Mouse (Mus musculus) limb, embryonic 14.5 days (tissue): ENCODE results near the gene Anxa1. TPM values are rescaled to one million over a fixed set of nuclear protein-coding genes. Genes with fewer than 3 reads are reported as not detected.

Experiments
- ATAC-seq: fragments of 200-750 bp; cut with Nextera tagmentation; 2 replicates; pipeline ENCODE4 v1.8.0; 2017; ENCODE audit warnings: low read depth, moderate number of reproducible peaks, moderate TSS enrichment; ENCODE audit not compliant: low FRiP score
- DNase-seq: peaks from one replicate; pipeline ENCODE4 v3.0.0-alpha.2; 2015; ENCODE audit warnings: low spot score
- H3K27ac ChIP-seq: fragments of 300-500 bp; sonication (generic); replicated peaks from 2 replicates; pipeline ENCODE4 v1.5.1; 2014; ENCODE audit warnings: low read depth, mild to moderate bottlenecking, low read length, moderate library complexity, mixed read lengths
- H3K27me3 ChIP-seq: fragments of 300-500 bp; sonication (generic); 2 replicates; pipeline ENCODE4 v1.6.1; 2014; ENCODE audit warnings: low read length, mixed read lengths; ENCODE audit not compliant: control insufficient read depth, insufficient read depth
- H3K36me3 ChIP-seq: fragments of 300-500 bp; sonication (generic); 2 replicates; pipeline ENCODE4 v1.6.1; 2014; ENCODE audit warnings: mild to moderate bottlenecking, low read length, moderate library complexity, mixed read lengths; ENCODE audit not compliant: control insufficient read depth, insufficient read depth
- H3K4me1 ChIP-seq: fragments of 300-500 bp; sonication (generic); 2 replicates; pipeline ENCODE4 v1.6.1; 2014; ENCODE audit warnings: antibody characterized with exemption, low read length, mixed read lengths; ENCODE audit not compliant: control insufficient read depth, insufficient read depth
- H3K4me2 ChIP-seq: fragments of 300-500 bp; sonication (generic); replicated peaks from 2 replicates; pipeline ENCODE4 v1.6.1; 2014; ENCODE audit warnings: low read depth, mild to moderate bottlenecking, low read length, moderate library complexity; ENCODE audit not compliant: severe bottlenecking
- H3K4me3 ChIP-seq: fragments of 300-500 bp; sonication (generic); replicated peaks from 2 replicates; pipeline ENCODE4 v1.5.1; 2014; ENCODE audit warnings: low read length
- H3K9ac ChIP-seq: fragments of 300-500 bp; sonication (generic); 2 replicates; pipeline ENCODE4 v1.6.1; 2014; ENCODE audit warnings: mild to moderate bottlenecking, low read depth, low read length, moderate library complexity; ENCODE audit not compliant: severe bottlenecking
- H3K9me3 ChIP-seq: fragments of 300-500 bp; sonication (generic); 2 replicates; pipeline ENCODE4 v1.6.1; 2016; ENCODE audit warnings: low read length; ENCODE audit not compliant: control insufficient read depth
- POLR2A ChIP-seq: fragments of 200-500 bp; IDR thresholded peaks from 2 replicates; pipeline ENCODE4 v1.8.0; 2012; ENCODE audit warnings: inconsistent platforms, mild to moderate bottlenecking, moderate library complexity, borderline replicate concordance; ENCODE audit not compliant: insufficient read depth, insufficient read length; ENCODE audit errors: extremely low read depth
- WGBS: fragments of 180-500 bp; shearing (Covaris S2); extraction: QIAGEN DNeasy Blood & Tissue Kit; methylation state at CpG from one replicate; pipeline ENCODE4 v1.1.7; 2014; 5-methylcytosine and 5-hydroxymethylcytosine counted together
- polyA plus RNA-seq, 2 experiments: library from polyadenylated mRNA; depleted of rRNA in 1 of 2; stranded (reverse) in 1 of 2; unstranded in 1 of 2; fragments of >200 nt; fragmentation: Nextera tagmentation in 1 of 2; extraction: Ambion mirVana in 1 of 2; gene quantifications; 2 replicates each; pipeline versions ENCODE4 v1.2.1 to v1.2.3; 2012 to 2014

The Anxa1 gene
- polyA plus RNA-seq, 2 experiments, result 72.5 to 350 TPM

DNA sequence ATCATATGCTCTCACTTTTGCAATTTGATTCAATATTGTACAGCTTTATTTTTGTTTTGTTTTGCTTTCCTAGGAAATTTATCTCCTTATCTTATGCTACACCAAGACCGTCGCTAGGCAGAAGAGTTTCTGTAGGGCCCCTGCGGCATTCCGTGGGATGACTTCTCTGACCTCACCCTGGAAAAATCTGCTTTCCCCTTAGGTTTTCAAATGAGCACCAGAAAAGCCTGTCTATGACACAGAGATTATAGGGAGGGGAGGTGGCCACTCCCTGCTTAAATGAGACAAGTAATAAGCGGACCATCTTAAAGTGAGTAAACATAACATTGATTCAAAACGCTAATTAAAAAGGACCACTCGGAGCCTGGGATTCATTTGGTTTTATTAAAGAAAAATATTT lies 1.0 kb downstream of the Anxa1 start:
- H3K9ac ChIP-seq, result peak overlapping the region; percentile 1; the same call in 1 of the 2 replicates

DNA sequence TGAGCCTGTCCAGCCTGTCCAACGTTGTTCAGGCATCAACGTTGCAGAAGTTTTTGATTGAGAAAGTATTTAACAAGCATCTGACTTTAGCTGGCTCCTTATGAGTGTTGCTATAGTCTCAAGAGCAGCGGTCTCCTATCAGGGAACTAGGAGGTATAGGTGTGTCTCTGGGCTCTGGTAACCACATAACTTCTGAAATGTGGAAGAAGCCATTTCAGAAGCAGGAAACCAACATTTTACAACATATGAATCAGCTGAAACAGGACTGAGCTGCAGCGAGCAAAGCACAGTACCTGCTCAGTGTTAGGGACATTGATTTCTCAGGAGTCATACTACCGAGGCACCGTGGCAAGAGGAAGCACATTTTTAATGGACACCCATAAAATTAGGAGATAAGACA lies 1.5 kb downstream of the Anxa1 start:
- H3K27me3 ChIP-seq, result no peaks in the 10 kb centered on the region
- H3K9ac ChIP-seq, result no peak overlapping the region
- DNase-seq, result no peak
- no peaks in the 10 kb centered on the region for H3K9me3 ChIP-seq
- H3K4me2 ChIP-seq, result peak overlapping the region; percentile 32
- ATAC-seq, result peak; percentile 30; the same call in 1 of the 2 replicates
- WGBS, result 45% methylated on average over 6 of the region's 6 CpGs
- peak overlapping the region; percentile 56 for H3K27ac ChIP-seq
- TF ChIP-seq POLR2A, result no peak
- H3K4me3 ChIP-seq, result peak overlapping the region; percentile 15
- no peaks in the 10 kb centered on the region; the same call in 1 of the 2 replicates for H3K36me3 ChIP-seq
- H3K4me1 ChIP-seq, result peaks cover 8% of the 10 kb centered on the region

More for the DNA sequence above, 1.0 kb downstream of the Anxa1 start:
- H3K9me3 ChIP-seq, result no peaks in the 10 kb centered on the region
- H3K4me3 ChIP-seq, result peak overlapping the region; percentile 15
- no peak for TF ChIP-seq POLR2A
- H3K36me3 ChIP-seq, result no peaks in the 10 kb centered on the region
- ATAC-seq, result 0 out of 2 replicates have a peak, but pooled peaks have one; percentile 30
- H3K27me3 ChIP-seq, result no peaks in the 10 kb centered on the region
- peaks cover 8% of the 10 kb centered on the region for H3K4me1 ChIP-seq
- 59% methylated on average over 7 of the region's 7 CpGs for WGBS
- H3K27ac ChIP-seq, result peak overlapping the region; percentile 56
- peak overlapping the region; percentile 32 for H3K4me2 ChIP-seq
- DNase-seq, result peak; percentile 51

GRCm38 (mm10) chr19:20388276-20388675 lies 2.5 kb downstream of the Anxa1 start:
- ATAC-seq (no peak), DNase-seq (no peak)
- TF ChIP-seq POLR2A, result no peak
- Histone ChIP-seq H3K4me3 (no peak overlapping the region), H3K4me1 (peaks cover 8% of the 10 kb centered on the region), H3K36me3 (peaks cover 6% of the 10 kb centered on the region; the same call in 1 of the 2 replicates), H3K9me3 (no peaks in the 10 kb centered on the region), H3K9ac (no peak overlapping the region), H3K4me2 (no peak overlapping the region), H3K27ac (no peak overlapping the region), H3K27me3 (no peaks in the 10 kb centered on the region)
- WGBS, result 79% methylated on average over 6 of the region's 6 CpGs

GRCm38 (mm10) chr19:20386296-20386695 lies 4.4 kb downstream of the Anxa1 start:
- DNase-seq (no peak), ATAC-seq (no peak)
- peaks cover 8% of the 10 kb centered on the region for H3K4me1 ChIP-seq
- H3K36me3 ChIP-seq, result peaks cover 8% of the 10 kb centered on the region; the same call in 1 of the 2 replicates
- H3K27me3 ChIP-seq, result no peaks in the 10 kb centered on the region
- no peak overlapping the region for H3K4me2 ChIP-seq
- no peak overlapping the region for H3K9ac ChIP-seq
- no peak overlapping the region for H3K27ac ChIP-seq
- 80% methylated on average over 2 of the region's 2 CpGs for WGBS
- H3K9me3 ChIP-seq, result no peaks in the 10 kb centered on the region
- no peak overlapping the region for H3K4me3 ChIP-seq
- no peak for TF ChIP-seq POLR2A

DNA sequence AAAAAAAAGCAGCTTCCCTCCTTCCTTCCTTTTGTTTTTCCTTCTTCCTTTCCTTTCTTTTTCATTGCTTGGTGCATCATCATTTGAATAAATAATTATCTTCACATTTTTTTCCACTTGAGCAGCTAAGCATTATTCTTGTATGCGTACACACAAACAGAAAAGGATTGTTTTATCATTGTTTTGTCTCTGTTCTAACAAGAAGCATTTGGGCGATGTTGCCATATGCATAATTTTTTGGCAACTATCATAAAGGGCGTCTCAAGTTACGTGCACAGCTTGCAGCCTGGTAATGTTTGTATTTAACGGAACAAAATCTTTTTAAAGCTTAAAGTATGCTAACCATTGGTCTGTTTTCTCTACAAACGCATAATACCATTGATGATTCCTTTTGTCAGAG lies 5.1 kb downstream of the Anxa1 start:
- H3K36me3 ChIP-seq, result peaks cover 8% of the 10 kb centered on the region; the same call in 1 of the 2 replicates
- no peaks in the 10 kb centered on the region for H3K27me3 ChIP-seq
- no peak overlapping the region for H3K4me3 ChIP-seq
- no peak overlapping the region for H3K9ac ChIP-seq
- no peaks in the 10 kb centered on the region for H3K9me3 ChIP-seq
- no peak for DNase-seq
- ATAC-seq, result no peak
- no peak overlapping the region for H3K4me2 ChIP-seq
- 66% methylated on average over 6 of the region's 6 CpGs for WGBS
- H3K4me1 ChIP-seq, result peaks cover 8% of the 10 kb centered on the region
- TF ChIP-seq POLR2A, result no peak
- no peak overlapping the region for H3K27ac ChIP-seq

DNA sequence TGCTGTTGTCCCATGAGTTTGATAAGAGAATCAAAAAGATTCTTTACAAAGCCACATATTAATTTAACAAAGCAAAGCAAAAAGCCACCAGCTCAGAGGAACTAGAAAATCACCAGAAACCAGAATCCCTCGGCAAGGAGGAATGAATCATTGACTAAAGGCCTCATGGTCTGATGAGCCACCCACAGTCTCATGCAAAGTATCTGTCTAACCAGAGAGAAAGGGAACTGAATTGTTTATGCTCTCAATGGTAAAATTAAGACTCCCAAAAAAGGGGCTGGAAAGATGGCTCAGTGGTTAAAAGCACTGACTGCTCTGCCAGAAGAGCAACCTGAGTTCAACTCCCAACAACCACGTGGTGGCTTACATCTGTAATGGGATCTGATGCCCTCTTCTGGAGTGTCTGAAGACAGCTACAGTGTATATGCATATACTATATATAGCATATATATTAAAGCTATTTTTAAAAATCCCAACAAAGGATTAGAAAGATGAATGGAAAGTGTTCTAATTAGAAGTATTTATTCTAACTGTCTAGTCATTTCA lies 9.5 kb downstream of the Anxa1 start:
- 62% methylated on average over 2 of the region's 2 CpGs for WGBS

More for the DNA sequence above, 9.5 kb downstream of the Anxa1 start:
- Histone ChIP-seq H3K4me1 (no peaks in the 10 kb centered on the region; the same call in 1 of the 2 replicates), H3K4me3 (no peak overlapping the region), H3K36me3 (peaks cover 8% of the 10 kb centered on the region; the same call in 1 of the 2 replicates), H3K4me2 (no peak overlapping the region), H3K27ac (no peak overlapping the region), H3K9ac (no peak overlapping the region), H3K9me3 (no peaks in the 10 kb centered on the region), H3K27me3 (no peaks in the 10 kb centered on the region)
- no peak for ATAC-seq
- DNase-seq, result no peak
- no peak for TF ChIP-seq POLR2A
